Mouse (Mus musculus) NIH3T3 (cell line): ENCODE measurements around the gene Ppp1r9b.

ENCODE experiments used
- DNase-seq: peaks from one replicate; pipeline ENCODE4 v3.0.0-alpha.2; 2012; ENCODE audit warnings: low read depth

Ppp1r9b gene

GRCm38 (mm10) chr11:94978178-94978915, 12.5 kb upstream of the Ppp1r9b start:
- DNase-seq, result no peak

DNA sequence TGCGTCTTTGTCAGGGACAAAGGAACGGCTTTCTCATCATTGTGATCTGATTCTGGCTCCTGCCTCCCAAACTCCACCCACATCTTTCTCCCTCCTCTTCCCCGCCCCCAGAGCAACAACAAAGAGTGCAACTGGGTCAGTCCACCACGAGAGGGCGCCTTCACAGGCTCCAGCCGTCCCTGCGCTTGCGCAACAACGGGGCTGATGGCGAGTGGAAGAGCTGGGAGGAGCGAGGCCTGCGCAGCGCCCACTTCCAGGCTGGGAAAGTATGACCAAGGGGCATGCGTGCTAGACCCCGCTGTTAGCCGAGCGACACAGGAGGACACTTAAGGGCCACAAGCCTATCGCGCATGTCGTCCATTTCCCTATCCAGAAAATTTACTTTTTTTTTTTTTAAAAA, 11.9 kb upstream of the Ppp1r9b start:
- DNase-seq, result peak; percentile 99

- DNase-seq, result no peak
Measured at GRCm38 (mm10) chr11:94979462-94980179, 11.2 kb upstream of the Ppp1r9b start.

- DNase-seq, result peak; percentile 38
Measured at GRCm38 (mm10) chr11:94985140-94985539, 5.7 kb upstream of the Ppp1r9b start.

GRCm38 (mm10) chr11:94985822-94986221, 5.0 kb upstream of the Ppp1r9b start:
- DNase-seq, result no peak

- DNase-seq, result no peak
Measured at GRCm38 (mm10) chr11:94986435-94986834, 4.4 kb upstream of the Ppp1r9b start.

- no peak for DNase-seq
Measured at GRCm38 (mm10) chr11:94987341-94987740, 3.5 kb upstream of the Ppp1r9b start.

- no peak for DNase-seq
Measured at GRCm38 (mm10) chr11:94987851-94988250, 3.0 kb upstream of the Ppp1r9b start.

GRCm38 (mm10) chr11:94988780-94989561, 1.9 kb upstream of the Ppp1r9b start:
- peak; percentile 81 for DNase-seq

DNA sequence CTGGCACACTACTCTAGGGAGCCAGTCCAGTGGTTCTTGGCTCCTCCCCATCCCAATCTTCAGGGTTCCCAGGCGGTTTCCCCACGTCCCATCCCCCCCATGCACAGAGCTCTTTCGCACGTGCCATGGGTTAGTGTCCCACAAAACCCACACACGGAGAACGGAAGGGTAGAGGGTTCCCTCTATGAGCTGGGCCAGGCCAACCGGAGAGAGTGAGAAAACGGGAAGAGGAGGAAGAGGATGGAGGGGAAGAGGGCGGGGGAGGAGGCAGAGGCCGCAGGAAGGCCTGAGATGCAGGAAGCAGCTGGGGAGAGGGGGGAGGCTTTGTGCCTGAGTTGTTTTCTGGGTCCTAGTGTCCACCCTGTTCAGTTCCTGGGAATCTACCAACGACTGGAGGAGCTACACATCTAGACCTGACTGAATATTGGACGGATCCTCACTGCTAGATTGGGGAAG, 1.2 kb upstream of the Ppp1r9b start:
- DNase-seq, result peak; percentile 93

DNA sequence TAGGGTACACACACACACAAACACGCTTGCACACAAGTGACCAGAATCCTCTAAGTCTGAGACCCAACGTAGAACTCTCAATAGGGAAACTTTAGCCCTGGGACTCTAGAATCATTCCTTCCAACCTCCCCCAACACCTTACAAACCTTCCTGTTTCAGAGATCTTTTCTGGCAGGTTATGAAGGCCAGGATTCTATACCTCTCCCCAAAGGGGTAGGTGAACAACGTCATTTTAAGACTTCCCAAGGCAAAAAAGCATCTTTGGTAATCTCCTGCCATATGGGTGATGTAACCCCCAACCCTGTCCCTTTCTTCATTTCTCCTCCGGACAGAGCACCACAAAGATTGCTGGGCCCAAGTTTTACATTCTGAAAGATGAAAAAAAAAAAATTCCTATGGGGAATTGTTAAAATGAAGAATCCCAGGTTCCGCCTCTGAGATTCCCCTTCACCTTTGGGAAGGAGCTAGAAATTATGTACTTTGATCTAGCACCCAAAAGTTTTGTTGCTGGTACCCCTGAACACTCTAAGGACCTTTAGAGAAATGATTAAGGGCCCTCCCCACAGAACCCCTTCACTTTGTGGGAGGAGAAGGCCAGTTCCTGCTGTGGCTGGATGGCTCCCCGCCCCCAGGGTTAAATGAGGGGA, 610 bp upstream of the Ppp1r9b start:
- DNase-seq, result no peak

GRCm38 (mm10) chr11:94991641-94992479, 1.0 kb downstream of the Ppp1r9b start:
- DNase-seq, result peak; percentile 54

DNA sequence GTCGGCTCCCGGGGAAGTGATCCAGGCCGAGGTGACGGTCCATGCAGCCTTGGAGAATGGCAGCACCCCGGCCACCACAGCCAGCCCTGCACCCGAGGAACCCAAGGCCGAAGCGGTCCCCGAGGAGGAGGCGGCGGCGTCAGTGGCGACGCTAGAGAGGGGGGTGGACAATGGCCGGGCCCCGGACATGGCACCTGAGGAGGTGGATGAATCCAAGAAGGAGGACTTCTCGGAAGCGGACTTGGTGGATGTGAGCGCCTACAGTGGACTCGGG, 1.6 kb downstream of the Ppp1r9b start:
- peak; percentile 12 for DNase-seq

- DNase-seq, result peak; percentile 74
Measured at GRCm38 (mm10) chr11:94992754-94993606, 2.1 kb downstream of the Ppp1r9b start.

GRCm38 (mm10) chr11:94994208-94994814, 3.5 kb downstream of the Ppp1r9b start:
- DNase-seq, result no peak

DNA sequence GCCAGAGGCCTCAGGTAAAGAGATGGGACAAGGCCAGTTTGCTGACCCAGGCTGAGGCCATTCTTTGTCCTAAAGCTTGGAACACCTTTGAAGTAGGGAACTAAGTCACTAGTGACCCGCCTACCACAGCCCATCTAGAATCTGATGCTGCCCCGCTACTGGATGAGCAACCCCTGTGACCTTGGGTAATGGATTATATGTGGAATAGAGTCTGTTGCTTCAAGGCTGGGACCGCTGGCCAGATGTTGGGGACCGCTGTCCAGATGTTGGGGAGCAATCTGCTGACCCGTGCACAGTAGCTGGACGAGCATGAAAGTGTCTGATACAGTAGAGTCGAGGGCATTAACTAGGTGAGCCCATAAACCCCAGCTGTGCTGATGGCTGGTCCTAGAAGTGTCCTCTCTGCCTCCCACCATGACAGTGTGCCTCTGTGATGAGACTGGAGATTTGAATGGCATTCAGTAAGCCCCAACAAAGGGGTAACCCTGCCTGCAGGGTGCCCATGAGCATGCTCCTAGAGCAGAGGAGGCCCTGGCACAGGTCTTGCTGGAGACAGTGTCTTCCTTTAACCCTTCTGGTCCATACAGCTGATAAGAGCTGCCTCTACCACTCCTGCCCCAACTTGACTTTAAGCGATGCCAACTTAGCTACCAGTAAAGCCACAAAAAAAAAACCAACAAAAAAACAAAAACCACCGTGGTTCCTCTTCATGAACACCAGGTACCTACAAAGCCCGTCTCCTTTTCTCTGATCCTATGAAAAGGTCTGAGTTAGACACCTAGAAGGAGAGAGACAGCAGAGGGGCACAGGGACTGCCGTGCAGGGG, 4.3 kb downstream of the Ppp1r9b start:
- no peak for DNase-seq

- no peak for DNase-seq
Measured at GRCm38 (mm10) chr11:94996101-94996500, 5.3 kb downstream of the Ppp1r9b start.

DNA sequence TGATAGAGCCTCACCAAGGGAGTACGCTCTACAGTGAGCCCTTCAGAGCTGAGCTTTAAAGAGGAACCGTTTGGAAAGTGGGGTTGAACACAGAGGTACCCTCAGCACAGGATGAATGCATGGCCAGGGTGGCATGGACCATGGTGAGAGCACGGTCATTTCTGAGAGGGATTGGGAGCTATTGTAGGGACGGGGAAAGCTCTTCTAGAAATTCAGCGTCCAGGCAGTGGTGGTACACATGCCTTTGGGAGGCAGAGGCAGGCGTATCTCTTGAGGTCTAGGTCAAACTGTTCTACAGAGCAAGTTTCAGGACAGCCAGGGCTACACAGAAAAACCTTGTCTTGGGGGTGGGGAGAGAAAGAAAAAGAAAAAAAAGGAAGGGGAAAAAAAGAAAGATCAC, 6.1 kb downstream of the Ppp1r9b start:
- DNase-seq, result no peak

DNA sequence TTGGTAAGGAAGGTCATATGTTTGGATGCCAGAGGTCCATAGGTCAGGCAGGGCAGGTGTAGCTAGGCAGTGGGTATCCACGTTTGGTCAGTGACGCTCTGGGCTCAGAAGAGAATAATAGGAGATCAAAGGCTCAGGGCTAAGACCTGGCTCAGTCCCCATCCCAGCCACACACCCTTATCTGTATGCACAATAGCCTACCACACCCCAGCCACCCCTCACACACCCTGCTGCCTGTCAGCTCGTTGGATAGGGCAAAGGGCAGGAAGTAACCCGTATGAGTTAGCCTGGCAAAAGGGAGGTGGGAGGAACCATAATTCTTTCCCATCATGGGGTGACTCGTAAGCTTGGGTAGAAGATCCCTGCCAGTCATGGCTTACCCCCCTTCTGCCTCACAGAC, 6.8 kb downstream of the Ppp1r9b start:
- no peak for DNase-seq
